Mouse (Mus musculus) embryonic fibroblast, embryonic 13.5 days (primary cell): ENCODE results near the gene Limk1.

Experiments used
- CTCF ChIP-seq: IDR thresholded peaks from 2 replicates; pipeline ENCODE4 v1.5.1; 2011; ENCODE audit warnings: mild to moderate bottlenecking, control low read depth, low read length, moderate library complexity, borderline replicate concordance; ENCODE audit not compliant: insufficient read depth
- POLR2A ChIP-seq: IDR thresholded peaks from 2 replicates; pipeline ENCODE4 v1.6.1; 2011; ENCODE audit warnings: low read depth, mild to moderate bottlenecking, control low read depth, low read length, moderate library complexity

DNA sequence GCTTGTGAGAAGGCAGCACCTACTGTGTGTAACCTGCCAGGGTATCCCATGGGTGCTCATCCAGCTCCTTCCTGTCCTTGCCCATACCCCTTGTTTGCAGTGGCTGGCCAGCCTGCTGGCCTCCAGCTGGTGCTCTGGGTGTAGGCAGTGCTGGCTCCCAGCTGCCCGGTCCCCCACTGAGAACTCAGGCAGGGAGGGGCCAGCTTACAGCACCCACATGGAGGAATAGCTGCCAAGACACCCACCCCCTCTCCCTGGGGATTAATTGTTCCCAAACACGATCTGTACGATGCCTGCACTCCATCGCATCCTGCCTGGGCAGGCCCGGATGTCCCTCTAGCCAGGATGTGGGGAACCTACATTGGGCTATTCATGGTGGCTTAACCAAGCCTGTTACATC, 45.7 kb upstream of the Limk1 start:
- no peak for TF ChIP-seq CTCF
- TF ChIP-seq POLR2A, result no peak
